Mouse (Mus musculus) lung, embryonic 14.5 days (tissue): Measurements from ENCODE around the gene Cnp. TPM values are rescaled to one million over a fixed set of nuclear protein-coding genes. Genes with fewer than 3 reads are reported as not detected.

Experiments used
- ATAC-seq: fragments of 200-750 bp; cut with Nextera tagmentation; 2 replicates; pipeline ENCODE4 v1.8.0; 2017; ENCODE audit warnings: mild to moderate bottlenecking, moderate TSS enrichment, moderate library complexity; ENCODE audit not compliant: insufficient read depth
- DNase-seq: peaks from one replicate; pipeline ENCODE4 v3.0.0-alpha.2; 2015
- H3K27ac ChIP-seq: fragments of 300-500 bp; sonication (generic); 2 replicates; pipeline ENCODE4 v1.5.1; 2014; ENCODE audit warnings: low read depth, mild to moderate bottlenecking, moderate library complexity
- H3K27me3 ChIP-seq: fragments of 300-500 bp; sonication (generic); 2 replicates; pipeline ENCODE4 v1.6.1; 2014; ENCODE audit warnings: low read length, control low read depth; ENCODE audit not compliant: insufficient read depth
- H3K36me3 ChIP-seq: fragments of 300-500 bp; sonication (generic); 2 replicates; pipeline ENCODE4 v1.6.1; 2014; ENCODE audit warnings: control low read depth; ENCODE audit not compliant: insufficient read depth
- H3K4me1 ChIP-seq: fragments of 300-500 bp; sonication (generic); 2 replicates; pipeline ENCODE4 v1.6.1; 2014; ENCODE audit warnings: antibody characterized with exemption, control low read depth; ENCODE audit not compliant: insufficient read depth
- H3K4me2 ChIP-seq: fragments of 300-500 bp; sonication (generic); 2 replicates; pipeline ENCODE4 v1.6.1; 2014; ENCODE audit warnings: mild to moderate bottlenecking
- H3K4me3 ChIP-seq: fragments of 300-500 bp; sonication (generic); 2 replicates; pipeline ENCODE4 v1.5.1; 2014; ENCODE audit warnings: low read depth, low read length
- H3K9ac ChIP-seq: fragments of 300-500 bp; sonication (generic); 2 replicates; pipeline ENCODE4 v1.6.1; 2014
- H3K9me3 ChIP-seq: fragments of 300-500 bp; sonication (generic); 2 replicates; pipeline ENCODE4 v1.6.1; 2016; ENCODE audit warnings: low read depth, low read length, control low read depth
- CTCF ChIP-seq: IDR thresholded peaks from 2 replicates; pipeline ENCODE4 v1.5.1; 2016; ENCODE audit warnings: antibody characterized with exemption, low read depth
- WGBS: fragments of 180-500 bp; shearing (Covaris S2); extraction: QIAGEN DNeasy Blood & Tissue Kit; methylation state at CpG from one replicate; pipeline ENCODE4 v1.1.7; 2014; 5-methylcytosine and 5-hydroxymethylcytosine counted together
- polyA plus RNA-seq: library from polyadenylated mRNA; unstranded; fragments of >200 nt; fragmentation: Nextera tagmentation; extraction: Ambion mirVana; gene quantifications from 2 replicates; pipeline ENCODE4 v1.2.1, GENCODE M21; 2014

Cnp gene
- polyA plus RNA-seq, 1 experiment from 2014 or later, result 24.4 TPM

DNA sequence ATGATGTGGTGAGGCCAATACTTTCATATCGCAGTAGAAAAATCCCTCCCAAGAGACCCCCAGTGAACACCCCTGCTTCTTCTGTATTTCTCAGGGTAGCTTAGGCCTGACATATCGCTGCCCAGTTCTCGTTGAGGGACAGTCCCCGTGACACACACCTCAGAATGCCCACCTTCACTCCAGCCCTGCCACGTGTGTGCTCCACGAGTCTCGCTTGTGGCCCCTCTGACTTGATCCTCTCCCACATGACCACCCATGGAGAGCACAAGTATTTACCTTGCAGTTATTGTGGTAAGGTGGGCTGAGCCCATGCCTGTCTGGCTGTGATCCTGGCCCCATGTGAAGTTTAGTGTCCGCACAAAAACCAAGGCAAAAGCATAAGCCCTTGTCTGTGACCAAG, 6.0 kb upstream of the Cnp start:
- Histone ChIP-seq H3K27ac (no peak overlapping the region), H3K9ac (no peak overlapping the region), H3K27me3 (peaks cover 3% of the 10 kb centered on the region; the same call in 1 of the 2 replicates), H3K4me1 (no peaks in the 10 kb centered on the region), H3K4me2 (no peak overlapping the region), H3K36me3 (no peaks in the 10 kb centered on the region), H3K4me3 (no peak overlapping the region), H3K9me3 (no peaks in the 10 kb centered on the region)
- ATAC-seq (no peak), DNase-seq (no peak)
- 79% methylated on average over 8 of the region's 8 CpGs for WGBS
- no peak for TF ChIP-seq CTCF

DNA sequence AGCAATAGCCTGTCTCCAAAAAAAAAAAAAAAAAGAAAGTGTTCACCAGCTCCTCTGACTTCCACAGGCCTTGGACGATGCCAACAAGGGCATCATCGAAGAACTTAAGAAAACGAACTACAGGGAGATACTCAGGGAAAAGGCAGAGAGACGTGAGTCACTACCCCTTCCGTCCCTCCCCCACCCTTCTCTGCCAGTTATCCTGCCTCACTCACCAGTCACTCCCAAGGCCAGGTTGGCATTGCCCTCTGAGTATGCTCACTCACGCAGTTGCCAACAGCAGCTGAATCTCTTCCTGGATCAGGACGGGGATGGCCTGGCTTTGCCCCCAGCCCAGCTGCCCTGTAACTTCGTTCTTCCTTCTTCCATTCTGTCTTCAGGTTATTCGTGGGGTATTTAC, 4.9 kb upstream of the Cnp start:
- Histone ChIP-seq H3K9me3 (no peaks in the 10 kb centered on the region), H3K27ac (no peak overlapping the region), H3K9ac (no peak overlapping the region), H3K27me3 (peaks cover 3% of the 10 kb centered on the region; the same call in 1 of the 2 replicates), H3K4me2 (no peak overlapping the region), H3K36me3 (no peaks in the 10 kb centered on the region), H3K4me1 (no peaks in the 10 kb centered on the region), H3K4me3 (no peak overlapping the region)
- WGBS, result 58% methylated on average over 9 of the region's 9 CpGs
- no peak for TF ChIP-seq CTCF
- DNase-seq (no peak), ATAC-seq (no peak)

DNA sequence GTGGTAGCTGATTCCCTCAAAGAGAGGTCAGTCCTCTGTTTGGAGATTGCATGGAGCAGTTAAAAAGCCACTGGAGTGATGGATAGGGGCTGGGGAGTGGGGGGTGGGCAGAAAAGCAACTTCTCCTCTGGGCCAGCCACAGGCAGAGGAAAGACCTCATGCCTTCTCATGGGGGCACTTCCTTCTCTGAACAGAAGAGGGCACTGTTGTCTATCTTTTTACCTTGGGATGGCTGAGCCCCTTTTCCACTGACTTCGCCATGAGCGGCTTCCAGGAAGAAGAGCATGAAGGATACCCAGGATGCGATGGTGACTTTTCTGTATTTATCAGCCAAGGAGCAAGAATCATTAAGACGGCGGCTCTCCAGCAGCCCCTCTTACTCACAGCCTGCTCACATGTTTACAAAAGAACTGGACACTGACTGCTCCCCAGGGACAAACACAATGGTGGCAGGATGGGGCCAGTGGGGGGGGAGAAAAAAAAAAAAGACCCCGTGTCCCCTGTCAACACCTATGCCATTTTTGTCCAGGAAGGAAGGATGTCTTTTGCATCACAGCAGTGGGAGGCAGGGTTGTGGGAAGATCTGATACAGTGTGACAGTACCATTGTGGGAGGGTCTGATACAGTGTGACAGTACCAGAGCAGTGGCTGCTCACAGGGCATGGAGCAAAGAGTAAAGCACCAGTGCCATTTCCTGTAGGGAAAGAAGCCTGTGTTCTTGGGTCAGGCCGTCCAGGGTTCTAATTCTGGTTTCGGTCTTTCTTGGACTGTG, 4.1 kb upstream of the Cnp start:
- Histone ChIP-seq H3K27ac (no peak overlapping the region), H3K4me1 (peaks cover 3% of the 10 kb centered on the region; the same call in 1 of the 2 replicates), H3K36me3 (no peaks in the 10 kb centered on the region), H3K4me3 (peak overlapping the region; percentile 3; the same call in 1 of the 2 replicates), H3K4me2 (peak overlapping the region; percentile 50), H3K9me3 (no peaks in the 10 kb centered on the region), H3K9ac (no peak overlapping the region), H3K27me3 (peaks cover 3% of the 10 kb centered on the region; the same call in 1 of the 2 replicates)
- 6% methylated on average over 8 of the region's 8 CpGs for WGBS
- peak; percentile 91 for TF ChIP-seq CTCF
- ATAC-seq, result 0 out of 2 replicates have a peak, but pooled peaks have one; percentile 35
- DNase-seq, result peak; percentile 93

DNA sequence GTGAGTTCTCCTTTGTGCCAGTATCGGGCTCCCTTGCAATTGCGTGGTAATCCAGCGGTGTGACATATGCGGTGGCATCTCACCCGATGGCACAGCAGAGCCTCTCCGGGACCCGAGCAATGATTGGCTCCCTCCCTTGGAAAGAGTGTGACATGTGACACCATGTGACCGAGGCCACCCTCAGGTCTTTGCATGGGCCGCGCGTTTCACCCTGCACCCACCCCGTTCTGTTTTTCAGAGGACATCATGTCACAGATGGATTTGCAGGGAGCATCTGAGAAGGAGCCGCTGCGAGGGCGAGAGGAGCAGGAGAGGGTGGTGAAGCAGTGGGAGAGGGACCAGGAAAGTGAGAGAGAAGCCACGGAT, 3.5 kb upstream of the Cnp start:
- DNase-seq (no peak), ATAC-seq (no peak)
- Histone ChIP-seq H3K9ac (no peak overlapping the region), H3K9me3 (no peaks in the 10 kb centered on the region), H3K27me3 (peaks cover 3% of the 10 kb centered on the region; the same call in 1 of the 2 replicates), H3K36me3 (no peaks in the 10 kb centered on the region), H3K4me3 (peak overlapping the region; percentile 3; the same call in 1 of the 2 replicates), H3K27ac (no peak overlapping the region), H3K4me1 (peaks cover 4% of the 10 kb centered on the region; the same call in 1 of the 2 replicates), H3K4me2 (peak overlapping the region; percentile 50)
- TF ChIP-seq CTCF, result no peak
- WGBS, result 8% methylated on average over 16 of the region's 16 CpGs

DNA sequence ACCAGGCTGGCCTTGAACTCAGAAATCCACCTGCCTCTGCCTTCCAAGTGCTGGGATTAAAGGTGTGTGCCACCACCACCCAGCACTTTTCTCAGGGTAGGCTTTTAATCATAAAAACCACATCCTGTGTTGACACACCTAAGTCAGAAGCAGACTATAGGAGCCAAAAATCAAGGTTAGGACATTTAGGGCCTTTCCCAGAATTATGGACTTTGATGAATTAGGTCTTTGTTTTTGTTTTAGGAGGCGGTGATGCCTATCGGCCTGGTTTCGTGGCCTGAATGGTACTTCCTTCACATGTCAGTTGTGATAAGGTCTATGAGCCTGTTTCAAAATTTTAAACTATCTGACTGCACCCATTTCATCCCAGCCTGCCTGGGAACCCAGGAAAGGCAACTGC, 516 bp upstream of the Cnp start:
- H3K9ac ChIP-seq, result no peak overlapping the region
- peaks cover 4% of the 10 kb centered on the region; the same call in 1 of the 2 replicates for H3K4me1 ChIP-seq
- H3K27me3 ChIP-seq, result peaks cover 3% of the 10 kb centered on the region; the same call in 1 of the 2 replicates
- peak overlapping the region; percentile 71 for H3K4me2 ChIP-seq
- no peak for TF ChIP-seq CTCF
- DNase-seq (no peak), ATAC-seq (no peak)
- H3K36me3 ChIP-seq, result peaks cover 13% of the 10 kb centered on the region; the same call in 1 of the 2 replicates
- H3K9me3 ChIP-seq, result no peaks in the 10 kb centered on the region
- WGBS, result 79% methylated on average over 3 of the region's 3 CpGs
- H3K4me3 ChIP-seq, result peak overlapping the region; percentile 65; the same call in 1 of the 2 replicates
- 0 out of 2 replicates have a peak overlapping the region, but pooled peaks have one; percentile 15 for H3K27ac ChIP-seq

DNA sequence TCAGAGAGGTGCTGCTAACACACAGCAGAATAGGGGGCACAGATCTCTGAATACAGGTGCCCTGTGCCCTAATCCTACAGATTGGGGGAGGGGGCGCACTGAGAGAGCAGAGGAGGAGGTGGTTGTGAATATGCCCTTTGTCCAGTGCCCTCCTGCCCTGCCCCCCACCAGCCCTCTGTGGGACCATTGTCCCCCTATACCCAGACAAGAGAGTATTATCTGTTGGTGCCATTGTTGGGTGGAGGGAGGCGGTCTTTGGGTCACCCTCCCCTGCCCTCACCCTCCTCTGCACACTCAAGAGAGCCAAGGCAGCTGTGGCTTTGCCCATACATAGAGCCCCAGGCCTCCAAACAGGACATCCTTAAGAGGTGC, 766 bp downstream of the Cnp start:
- Histone ChIP-seq H3K4me2 (peak overlapping the region; percentile 71), H3K36me3 (peaks cover 26% of the 10 kb centered on the region), H3K27ac (no peak overlapping the region), H3K4me1 (peaks cover 4% of the 10 kb centered on the region; the same call in 1 of the 2 replicates), H3K27me3 (peaks cover 3% of the 10 kb centered on the region; the same call in 1 of the 2 replicates), H3K9me3 (no peaks in the 10 kb centered on the region), H3K4me3 (peak overlapping the region; percentile 65), H3K9ac (peak overlapping the region; percentile 55)
- ATAC-seq, result peak; percentile 7; the same call in 1 of the 2 replicates
- 40% methylated on average over 2 of the region's 2 CpGs for WGBS
- DNase-seq, result no peak
- TF ChIP-seq CTCF, result no peak

DNA sequence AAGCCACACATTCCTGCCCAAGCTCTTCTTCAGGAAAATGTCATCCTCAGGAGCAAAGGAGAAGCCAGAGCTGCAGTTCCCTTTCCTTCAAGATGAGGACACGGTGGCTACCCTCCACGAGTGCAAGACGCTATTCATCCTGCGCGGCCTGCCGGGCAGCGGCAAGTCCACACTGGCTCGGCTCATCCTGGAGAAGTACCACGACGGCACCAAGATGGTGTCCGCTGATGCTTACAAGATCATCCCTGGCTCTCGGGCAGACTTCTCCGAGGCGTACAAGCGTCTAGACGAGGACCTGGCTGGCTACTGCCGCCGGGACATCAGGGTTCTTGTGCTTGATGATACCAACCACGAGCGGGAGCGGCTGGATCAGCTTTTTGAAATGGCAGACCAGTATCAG, 1.6 kb downstream of the Cnp start:
- TF ChIP-seq CTCF, result no peak
- DNase-seq (no peak), ATAC-seq (no peak)
- Histone ChIP-seq H3K4me3 (no peak overlapping the region), H3K9ac (no peak overlapping the region), H3K27me3 (no peaks in the 10 kb centered on the region), H3K36me3 (peaks cover 33% of the 10 kb centered on the region), H3K9me3 (no peaks in the 10 kb centered on the region), H3K27ac (no peak overlapping the region), H3K4me2 (no peak overlapping the region), H3K4me1 (peaks cover 4% of the 10 kb centered on the region; the same call in 1 of the 2 replicates)
- 61% methylated on average over 21 of the region's 21 CpGs for WGBS
